Mouse (Mus musculus): Measurements from ENCODE around the gene Rnf146. TPM values are rescaled to one million over a fixed set of nuclear protein-coding genes. Genes with fewer than 3 reads are reported as not detected.

Gene Rnf146
- polyA plus RNA-seq (2014; fragmentation: Illumina TruSeq; extraction: RNeasy Lipid Tissue Mini Kit (QIAGEN cat#74804); ENCODE audit: low read depth, low replicate concordance), result 44.0 TPM

GRCm38 (mm10) chr10:29362197-29362900, at the start of gene Rnf146:
Gene Rnf146 (minus strand): TSS chr10:29362442.

GRCm38 (mm10) chr10:29313064-29313638, 49.1 kb downstream of the Rnf146 start, which contains the start of gene Echdc1:
Gene Echdc1 (plus strand): TSS chr10:29313166.

Other genes starting within 250 kb of the Rnf146 start
- gene Soga3, start 218.6 kb downstream of the Rnf146 start, polyA plus RNA-seq (2014; fragmentation: Illumina TruSeq; extraction: RNeasy Lipid Tissue Mini Kit (QIAGEN cat#74804); ENCODE audit: low read depth, low replicate concordance), result 0.72 TPM
- gene Gm49353, start 163.5 kb downstream of the Rnf146 start, polyA plus RNA-seq (2014; fragmentation: Illumina TruSeq; extraction: RNeasy Lipid Tissue Mini Kit (QIAGEN cat#74804); ENCODE audit: low read depth, low replicate concordance), result not detected
- gene 9330159F19Rik, start 150.8 kb downstream of the Rnf146 start, polyA plus RNA-seq (2014; fragmentation: Illumina TruSeq; extraction: RNeasy Lipid Tissue Mini Kit (QIAGEN cat#74804); ENCODE audit: low read depth, low replicate concordance), result 10.9 TPM
- gene Echdc1, start 49.3 kb downstream of the Rnf146 start, polyA plus RNA-seq (2014; fragmentation: Illumina TruSeq; extraction: RNeasy Lipid Tissue Mini Kit (QIAGEN cat#74804); ENCODE audit: low read depth, low replicate concordance), result 64.4 TPM
- gene Rspo3, start 173.4 kb upstream of the Rnf146 start, polyA plus RNA-seq (2014; fragmentation: Illumina TruSeq; extraction: RNeasy Lipid Tissue Mini Kit (QIAGEN cat#74804); ENCODE audit: low read depth, low replicate concordance), result 5.1 TPM